Mouse (Mus musculus): Measurements from ENCODE around the gene Strbp.

GRCm38 (mm10) chr2:37511134-37511901 lies 192.3 kb downstream of the Strbp start:
- TF ChIP-seq CTCF (conservative IDR thresholded peaks at IDR 0.05; ENCODE audit: insufficient read depth, insufficient read length, low read depth, low read length) = no peak
- TF ChIP-seq POLR2A (IDR thresholded peaks at IDR 0.05; ENCODE audit: low read depth, low read length) = no peak
